ENCODE assay signal across 9 mouse cellular contexts in the genomic region with DNA sequence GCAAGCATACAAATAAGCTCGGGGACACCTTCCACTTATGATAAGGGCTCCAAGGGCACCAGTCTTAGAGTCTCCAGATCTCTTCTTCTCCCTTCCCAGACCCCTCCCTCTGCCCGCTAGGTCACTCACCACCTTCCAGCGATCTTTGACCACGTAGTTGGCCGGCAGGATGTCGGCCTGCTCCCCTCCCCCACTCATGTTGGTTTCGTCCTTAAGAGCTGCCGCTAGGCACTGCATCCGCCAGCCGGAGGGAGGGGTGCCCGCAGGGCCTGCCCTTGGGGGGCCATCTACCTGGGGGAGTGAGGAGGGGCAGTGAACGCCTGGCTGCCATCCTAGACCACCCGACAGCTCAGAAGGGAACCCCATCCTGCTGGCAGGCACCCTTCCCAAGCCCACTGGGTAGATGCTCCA. TPM values are rescaled to one million over a fixed set of nuclear protein-coding genes. Genes with fewer than 3 reads are reported as not detected.
DNase-seq lines count a peak whose midpoint lies in the region; ATAC-seq and TF ChIP-seq lines count a peak whose summit lies in the region.
"Had no signal": no experiment of that assay in that cellular context is flagged by ENCODE, and none has a peak within 500 bp of the region (broad histone marks: within the 10 kb centered on the region; RNA-seq: fewer than 3 reads in every experiment).

No protein-coding gene starts in this region.

- H3K9ac ChIP-seq in hindbrain, embryonic 11.5 days (ENCODE audit: low read depth, low read length), result peak overlapping the region; percentile 20; the same call in 1 of the 2 replicates
- no peak overlapping the region for H3K9ac ChIP-seq in limb, embryonic 11.5 days (ENCODE audit: low read length)
- peak overlapping the region; percentile 54 for H3K9ac ChIP-seq in midbrain, postnatal 0 days (replicated peaks; ENCODE audit: low read length, poor library complexity, severe bottlenecking)

- H3K9me3 ChIP-seq in hindbrain, embryonic 11.5 days (ENCODE audit: control insufficient read depth, low read length), result no peaks in the 10 kb centered on the region
- no peaks in the 10 kb centered on the region for H3K9me3 ChIP-seq in limb, embryonic 11.5 days (ENCODE audit: control insufficient read depth, low read length)
- no peaks in the 10 kb centered on the region for H3K9me3 ChIP-seq in midbrain, postnatal 0 days (ENCODE audit: low read length)

- H3K4me2 ChIP-seq in hindbrain, embryonic 11.5 days (replicated peaks; ENCODE audit: low read depth, low read length), result peak overlapping the region; percentile 53
- peak overlapping the region; percentile 51 for H3K4me2 ChIP-seq in limb, embryonic 11.5 days (ENCODE audit: low read depth, severe bottlenecking)
- H3K4me2 ChIP-seq in midbrain, postnatal 0 days (ENCODE audit: low read depth, low read length, poor library complexity, severe bottlenecking), result peak overlapping the region; percentile 82

- no peaks in the 10 kb centered on the region for H3K36me3 ChIP-seq in hindbrain, embryonic 11.5 days (ENCODE audit: control insufficient read depth, insufficient read depth, low read length)
- H3K36me3 ChIP-seq in limb, embryonic 11.5 days (ENCODE audit: control insufficient read depth, insufficient read depth, low read length), result no peaks in the 10 kb centered on the region
- H3K36me3 ChIP-seq in midbrain, postnatal 0 days (ENCODE audit: insufficient read depth, low read length), result peaks cover 14% of the 10 kb centered on the region

- no peak for TF ChIP-seq CTCF in lung, adult 2 months (IDR thresholded peaks at IDR 0.05; ENCODE audit: insufficient read depth, low read length)
- no peak for TF ChIP-seq CTCF in midbrain, postnatal 0 days (IDR thresholded peaks at IDR 0.05)

- no peak overlapping the region for H3K27ac ChIP-seq in hindbrain, embryonic 11.5 days (ENCODE audit: low read depth, low read length)
- no peak overlapping the region for H3K27ac ChIP-seq in limb, embryonic 11.5 days (replicated peaks; ENCODE audit: low read depth, low read length)
- H3K27ac ChIP-seq in midbrain, postnatal 0 days (ENCODE audit: low read depth, low read length), result peak overlapping the region; percentile 51; the same call in 1 of the 2 replicates

- peak overlapping the region; percentile 30 for H3K4me3 ChIP-seq in lung, adult 2 months (replicated peaks; ENCODE audit: extremely low read depth, low read depth, low read length)
- peak overlapping the region; percentile 27 for H3K4me3 ChIP-seq in hindbrain, embryonic 11.5 days (ENCODE audit: low read depth, low read length)
- peak overlapping the region; percentile 21 for H3K4me3 ChIP-seq in limb, embryonic 11.5 days (ENCODE audit: low read depth, low read length)
- H3K4me3 ChIP-seq in midbrain, postnatal 0 days (ENCODE audit: low read depth, low read length), result peak overlapping the region; percentile 37

- H3K27me3 ChIP-seq in hindbrain, embryonic 11.5 days (ENCODE audit: control insufficient read depth, insufficient read depth, low read length), result peaks cover 24% of the 10 kb centered on the region
- peaks cover 58% of the 10 kb centered on the region for H3K27me3 ChIP-seq in limb, embryonic 11.5 days (ENCODE audit: control insufficient read depth, insufficient read depth, low read length)
- no peaks in the 10 kb centered on the region for H3K27me3 ChIP-seq in midbrain, postnatal 0 days (ENCODE audit: insufficient read depth, low read length)

- no peak for TF ChIP-seq POLR2A in lung, adult 2 months (IDR thresholded peaks at IDR 0.05; ENCODE audit: borderline replicate concordance, extremely low read depth, low read depth, low read length)

- WGBS in lung, adult 2 months, result 1% methylated on average over 13 of the region's 13 CpGs
- WGBS in hindbrain, embryonic 11.5 days, result 1% methylated on average over 13 of the region's 13 CpGs
- WGBS in limb, embryonic 11.5 days, result 2% methylated on average over 13 of the region's 13 CpGs
- 7% methylated on average over 13 of the region's 13 CpGs for WGBS in midbrain, postnatal 0 days

- 0 out of 2 replicates have a peak, but pooled peaks have one; percentile 18 for ATAC-seq in hindbrain, embryonic 11.5 days (ENCODE audit: low FRiP score)
- no peak for ATAC-seq in limb, embryonic 11.5 days (ENCODE audit: insufficient number of reproducible peaks, low FRiP score, low TSS enrichment, low read depth)
- no peak for ATAC-seq in midbrain, postnatal 0 days (ENCODE audit: low FRiP score)

- H3K4me1 ChIP-seq in lung, adult 2 months (ENCODE audit: control insufficient read depth, insufficient read depth, low read length), result peaks cover 3% of the 10 kb centered on the region; the same call in 1 of the 2 replicates
- peaks cover 8% of the 10 kb centered on the region for H3K4me1 ChIP-seq in hindbrain, embryonic 11.5 days (replicated peaks; ENCODE audit: control insufficient read depth, insufficient read depth, low read length)
- H3K4me1 ChIP-seq in limb, embryonic 11.5 days (ENCODE audit: control insufficient read depth, insufficient read depth, low read length), result peaks cover 10% of the 10 kb centered on the region
- peaks cover 21% of the 10 kb centered on the region for H3K4me1 ChIP-seq in midbrain, postnatal 0 days (ENCODE audit: insufficient read depth, low read length)

- no peak for DNase-seq in lung, adult 2 months
- no peak for DNase-seq in lung, postnatal 4 days
- DNase-seq in cerebellum, adult 9-10 months, result peak; percentile 66
- peak; percentile 50 for DNase-seq in hindbrain, embryonic 11.5 days (ENCODE audit: low spot score)
- DNase-seq in limb, embryonic 11.5 days (ENCODE audit: low spot score), result no peak
- no peak for DNase-seq in midbrain, postnatal 0 days (ENCODE audit: low spot score)
- no peak for DNase-seq in layer of hippocampus, adult 9-11 months
- DNase-seq in gastrocnemius, postnatal 25 days, result no peak

RNA-seq across cellular contexts. Expression of a gene that starts 3.4 kb away (rescaled TPM):
- polyA plus RNA-seq in lung, adult 2 months (2012; rRNA removed), result 0.17 and 0.19 TPM in 2 replicates
- 2.3 and 2.4 TPM in 2 replicates for polyA plus RNA-seq in hindbrain, embryonic 11.5 days (2014; fragmentation: Nextera tagmentation; extraction: Ambion mirVana)
- 0.27 and 0.58 TPM in 2 replicates for polyA plus RNA-seq in limb, embryonic 11.5 days (2014; fragmentation: Nextera tagmentation; extraction: Ambion mirVana)
- 46.8 and 50.1 TPM in 2 replicates for total RNA-seq in midbrain, postnatal 0 days (2014; rRNA removed)
- polyA plus RNA-seq in midbrain, postnatal 0 days (2015; fragmentation: Nextera tagmentation; extraction: Ambion mirVana), result 5.4 and 6.1 TPM in 2 replicates
- 1 to 10 TPM in 1 of 2 experiments, under 1 TPM in 1; 0.77 to 1.4 TPM for total RNA-seq in gastrocnemius, postnatal 25 days (2021)

RNA-seq across cellular contexts. Expression of a gene that starts 12.5 kb away (rescaled TPM):
- 0.78 and 2.0 TPM in 2 replicates for polyA plus RNA-seq in lung, adult 2 months (2012; rRNA removed)
- 59.7 and 64.7 TPM in 2 replicates for polyA plus RNA-seq in hindbrain, embryonic 11.5 days (2014; fragmentation: Nextera tagmentation; extraction: Ambion mirVana)
- polyA plus RNA-seq in limb, embryonic 11.5 days (2014; fragmentation: Nextera tagmentation; extraction: Ambion mirVana), result 59.7 and 62.3 TPM in 2 replicates
- total RNA-seq in midbrain, postnatal 0 days (2014; rRNA removed), result 4.0 and 4.1 TPM in 2 replicates
- polyA plus RNA-seq in midbrain, postnatal 0 days (2015; fragmentation: Nextera tagmentation; extraction: Ambion mirVana), result 10.2 and 10.4 TPM in 2 replicates
- total RNA-seq in gastrocnemius, postnatal 25 days (2021), result 1 to 10 TPM; 4.5 to 5.4 TPM
- total RNA-seq: neutrophil, adult 5-6 weeks had no signal

RNA-seq across cellular contexts. Expression of a gene that starts 45.8 kb away (rescaled TPM):
- not detected in 2 replicates for polyA plus RNA-seq in lung, adult 2 months (2012; rRNA removed)
- not detected in 2 replicates for polyA plus RNA-seq in hindbrain, embryonic 11.5 days (2014; fragmentation: Nextera tagmentation; extraction: Ambion mirVana)
- not detected in 2 replicates for polyA plus RNA-seq in limb, embryonic 11.5 days (2014; fragmentation: Nextera tagmentation; extraction: Ambion mirVana)
- 0.93 TPM in 1 of 2 replicates, not detected in the other for total RNA-seq in midbrain, postnatal 0 days (2014; rRNA removed)
- polyA plus RNA-seq in midbrain, postnatal 0 days (2015; fragmentation: Nextera tagmentation; extraction: Ambion mirVana), result 0.20 TPM in 1 of 2 replicates, not detected in the other
- not detected for total RNA-seq in gastrocnemius, postnatal 25 days (2021)
- total RNA-seq: neutrophil, adult 5-6 weeks had no signal

RNA-seq across cellular contexts. Expression of a gene that starts 55.3 kb away (rescaled TPM):
- 3.3 and 6.8 TPM in 2 replicates for polyA plus RNA-seq in lung, adult 2 months (2012; rRNA removed)
- polyA plus RNA-seq in hindbrain, embryonic 11.5 days (2014; fragmentation: Nextera tagmentation; extraction: Ambion mirVana), result 0.74 and 0.86 TPM in 2 replicates
- polyA plus RNA-seq in limb, embryonic 11.5 days (2014; fragmentation: Nextera tagmentation; extraction: Ambion mirVana), result 0.31 TPM in 1 of 2 replicates, not detected in the other
- 2.0 and 3.0 TPM in 2 replicates for total RNA-seq in midbrain, postnatal 0 days (2014; rRNA removed)
- 1.5 and 2.1 TPM in 2 replicates for polyA plus RNA-seq in midbrain, postnatal 0 days (2015; fragmentation: Nextera tagmentation; extraction: Ambion mirVana)
- under 1 TPM in 1 of 2 experiments, not detected in 1; 0.78 TPM for total RNA-seq in gastrocnemius, postnatal 25 days (2021)

Comparison
In these comparisons a context has a peak if more than half of its experiments do, and no peak if none do; other contexts are left out.
1. DNase-seq: peak in cerebellum, adult 9-10 months (single experiment) and hindbrain, embryonic 11.5 days (single experiment); none in lung, adult 2 months (single experiment), lung, postnatal 4 days (0 of 2), limb, embryonic 11.5 days (single experiment), midbrain, postnatal 0 days (single experiment), layer of hippocampus, adult 9-11 months (single experiment) and gastrocnemius, postnatal 25 days (single experiment).
2. Peak in every context shown above with its lines, with median percentiles within 50 percentile points of each other: H3K4me3 ChIP-seq and H3K4me2 ChIP-seq.